Mouse (Mus musculus) mouse embryonic stem cell (cell line): ENCODE measurements around the gene Morc2a.

Experiments
- in situ Hi-C, 2 experiments: fragments of 300-500 bp; cut with MboI; formaldehyde crosslinking; loops; 1 replicate in 1 of 2; 3 replicates in 1 of 2; pipeline ENCODE4 v1.14.3; 2019 to 2020; ENCODE audit warnings: low sequenced_read_pairs in 2 of 2, low pct_unique_long_range_greater_than_20kb in 1 of 2, mixed read lengths in 1 of 2; ENCODE audit not compliant: unreplicated experiment in 1 of 2

Gene Morc2a

DNA sequence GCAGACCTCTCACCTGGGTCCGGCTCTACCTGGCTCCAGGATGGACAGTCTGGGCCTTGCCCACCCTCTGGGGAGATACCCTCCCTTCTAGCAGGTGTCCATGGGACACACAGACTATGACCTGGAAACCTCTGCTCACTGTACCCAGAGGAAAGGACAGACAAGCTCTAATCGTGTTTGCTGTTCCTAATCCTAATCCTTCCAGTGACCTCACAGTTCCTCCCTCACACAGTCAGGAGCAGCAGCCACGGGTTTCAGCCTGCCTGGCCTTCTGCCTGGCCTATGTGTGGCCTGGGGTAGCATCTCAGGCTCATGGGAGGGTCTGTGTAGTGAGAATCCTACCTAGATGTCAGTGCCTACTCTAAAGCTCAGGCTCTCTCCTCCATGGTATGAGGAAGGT is 73.9 kb downstream of the Morc2a start:
- in situ Hi-C loops, result no loop called here

DNA sequence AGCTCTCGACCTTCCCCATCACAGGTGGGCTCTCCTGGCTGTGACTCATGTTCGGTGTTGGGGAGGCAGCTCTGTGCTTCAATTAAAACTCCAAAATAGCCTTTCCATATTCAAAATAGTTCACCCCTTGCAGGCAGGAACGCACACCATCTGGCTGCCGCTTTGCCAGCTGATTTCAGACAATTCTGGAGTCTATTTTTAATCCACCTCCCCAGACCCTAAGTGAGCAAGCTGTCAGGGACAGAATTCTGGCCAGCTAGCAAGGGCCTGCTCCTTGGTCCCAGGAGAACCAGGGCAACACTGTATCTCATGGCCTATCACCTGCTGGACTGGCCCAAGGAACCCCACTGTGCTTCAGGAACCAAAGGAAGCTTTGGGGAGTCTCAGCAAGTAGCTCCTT is 74.9 kb downstream of the Morc2a start:
- in situ Hi-C loops, result no loop called here

DNA sequence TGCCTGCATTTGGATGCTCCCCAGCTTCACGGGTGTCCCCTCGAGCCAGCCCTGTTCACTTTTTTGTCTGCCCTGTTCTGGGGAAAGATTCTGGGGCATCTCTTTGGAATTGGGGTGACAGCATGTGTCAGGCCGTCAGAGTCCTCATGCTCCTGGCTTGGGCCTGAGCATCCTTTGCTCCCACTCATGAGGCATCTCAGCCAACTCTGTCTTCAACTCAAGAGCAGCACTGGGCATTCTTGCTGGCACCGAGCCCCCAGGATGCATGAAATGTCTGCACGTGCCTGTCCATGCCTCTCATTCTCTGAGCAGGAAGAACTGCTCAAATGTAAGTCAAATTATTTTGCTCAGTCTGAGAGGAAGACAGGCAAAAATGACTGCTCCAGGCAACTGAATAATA is 75.7 kb downstream of the Morc2a start:
- in situ Hi-C loops, result no loop called here

DNA sequence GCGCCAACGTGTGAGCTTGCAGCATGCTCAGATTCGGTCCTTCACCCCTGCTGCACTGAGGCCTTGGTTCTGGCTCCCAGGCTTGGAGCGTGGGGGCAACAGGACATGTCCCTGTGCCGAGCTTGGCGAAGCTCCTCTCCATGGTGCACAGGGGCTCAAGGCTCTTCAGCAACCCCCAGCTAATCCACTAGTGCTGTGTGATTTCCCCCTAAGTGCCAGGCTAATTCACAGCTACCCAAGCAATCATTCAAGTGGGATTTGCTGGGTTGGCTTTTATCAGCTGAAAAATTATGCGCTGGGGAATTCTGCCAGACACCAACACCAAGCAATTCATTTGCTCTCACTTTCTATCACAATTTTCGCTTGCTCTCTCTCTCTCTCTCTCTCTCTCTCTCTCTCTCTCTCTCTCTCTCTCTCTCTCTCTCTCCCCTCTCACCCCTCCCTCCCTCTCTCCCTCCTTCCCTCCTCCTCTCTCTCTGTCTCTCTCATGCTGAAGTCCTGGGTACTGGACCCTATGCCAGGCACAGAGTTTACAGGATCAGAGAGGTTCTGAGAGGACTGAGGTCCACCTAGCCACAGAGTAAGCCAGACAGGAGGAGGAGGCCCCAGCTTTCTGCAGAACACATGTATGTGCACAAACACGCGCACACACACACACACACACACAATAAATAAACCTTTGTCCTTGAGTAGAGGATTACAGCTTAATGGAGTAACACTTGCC is 76.5 kb downstream of the Morc2a start:
- in situ Hi-C loops, result no loop called here

DNA sequence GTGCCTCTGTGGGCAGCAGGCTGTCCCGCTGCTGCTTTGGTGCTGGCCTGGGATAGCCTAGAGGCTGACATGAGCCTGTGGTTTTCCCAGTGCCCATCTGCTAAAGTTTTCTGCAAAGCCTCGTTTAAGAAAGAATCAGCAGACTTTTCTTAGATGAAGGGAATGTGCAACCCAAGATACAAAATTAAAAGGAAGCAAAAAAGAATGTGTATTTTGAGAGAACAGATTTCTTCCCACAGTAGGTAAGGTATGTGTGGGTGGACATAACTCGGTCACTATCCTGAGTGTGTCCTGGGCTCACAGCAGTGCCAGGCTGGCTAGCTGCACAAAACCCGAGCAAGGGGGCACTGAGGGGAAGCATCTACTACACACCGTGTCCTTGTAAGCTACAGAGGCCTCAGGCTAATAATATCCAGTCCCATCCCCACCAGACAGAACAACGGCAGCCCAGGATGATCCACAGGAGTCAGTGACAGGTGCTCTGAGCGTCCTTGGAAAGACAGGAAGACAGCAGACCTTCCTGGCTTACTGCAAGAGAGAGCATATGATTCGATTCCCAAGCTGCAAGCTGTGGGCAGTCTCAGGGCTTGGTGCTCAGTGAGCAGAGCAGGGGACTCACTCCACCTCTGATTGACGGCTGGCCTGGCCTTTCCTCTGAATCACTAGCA is 78.6 kb downstream of the Morc2a start:
- in situ Hi-C loops, result no loop called here

DNA sequence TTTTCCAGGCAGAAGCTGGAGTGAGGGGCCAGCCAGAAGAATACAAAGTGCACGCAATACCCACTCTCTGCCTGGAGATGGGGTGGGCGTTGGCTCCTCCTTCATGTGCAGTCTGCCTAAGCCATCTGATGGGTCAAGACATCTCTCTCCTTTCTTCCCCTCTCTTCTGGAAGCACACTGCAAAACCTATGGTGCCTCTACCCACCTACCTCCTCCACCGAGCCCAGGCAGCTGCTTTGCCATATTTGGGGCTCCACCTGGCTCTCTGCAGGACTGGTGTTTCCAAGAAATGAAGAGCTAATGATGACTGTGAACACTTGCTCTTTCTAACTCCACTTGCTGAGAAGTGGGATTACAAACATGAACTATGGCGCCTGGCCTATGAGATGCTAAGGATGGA is 82.5 kb downstream of the Morc2a start:
- in situ Hi-C loops, result no loop called here

DNA sequence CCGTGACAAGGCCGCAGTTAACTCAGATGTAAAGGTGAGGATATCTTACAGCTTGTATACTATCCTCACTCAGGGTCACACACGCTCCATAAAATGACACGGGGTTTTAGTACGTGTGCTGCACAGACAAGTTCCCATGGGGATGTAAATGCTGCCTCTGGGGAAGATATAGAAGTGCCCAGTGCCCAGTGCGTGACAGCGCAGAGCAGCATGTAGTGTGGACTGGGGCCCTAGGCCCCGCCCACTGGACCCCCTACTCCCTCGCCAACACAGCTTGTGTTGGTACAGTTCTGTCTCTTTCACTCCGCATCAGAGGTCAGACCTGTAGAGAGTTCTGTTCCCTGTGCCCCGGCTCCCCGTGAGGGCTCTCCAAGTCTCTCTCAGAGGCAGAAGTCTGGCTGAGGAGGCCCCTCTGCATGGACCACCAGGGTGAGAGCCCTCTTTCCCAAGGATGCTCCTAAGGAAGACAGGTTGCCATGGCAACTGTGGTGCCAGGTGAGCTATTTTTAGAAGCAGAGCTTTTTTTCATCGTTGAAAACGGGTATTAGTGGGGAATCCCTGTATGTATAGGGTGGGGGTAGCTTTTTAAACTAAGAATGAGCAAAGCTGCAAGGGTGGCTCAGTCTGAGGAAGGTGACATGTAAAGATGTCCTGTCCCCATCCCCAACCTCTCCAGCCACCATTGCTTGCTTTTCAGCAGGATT is 85.1 kb downstream of the Morc2a start:
- in situ Hi-C loops, result no loop called here

DNA sequence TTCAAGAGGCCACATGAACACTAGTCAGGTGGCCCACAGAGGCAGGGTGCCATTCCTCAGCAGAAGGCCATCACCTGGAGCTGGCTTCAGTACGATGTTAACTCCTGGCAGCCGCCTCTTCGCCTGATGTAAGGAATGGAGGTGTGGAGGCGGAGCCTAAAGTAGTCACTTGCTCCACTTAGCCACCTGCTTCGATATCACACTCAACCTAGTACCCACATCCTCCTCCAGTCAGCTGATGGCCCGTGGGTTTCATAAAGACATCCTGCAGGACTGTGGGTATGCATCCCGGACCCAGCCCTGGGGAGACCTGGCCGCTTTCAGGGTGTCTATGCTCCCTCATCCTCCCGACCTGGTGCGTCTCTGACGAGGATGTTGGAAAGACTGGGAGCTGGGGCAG is 86.7 kb downstream of the Morc2a start:
- in situ Hi-C loops, result no loop called here

DNA sequence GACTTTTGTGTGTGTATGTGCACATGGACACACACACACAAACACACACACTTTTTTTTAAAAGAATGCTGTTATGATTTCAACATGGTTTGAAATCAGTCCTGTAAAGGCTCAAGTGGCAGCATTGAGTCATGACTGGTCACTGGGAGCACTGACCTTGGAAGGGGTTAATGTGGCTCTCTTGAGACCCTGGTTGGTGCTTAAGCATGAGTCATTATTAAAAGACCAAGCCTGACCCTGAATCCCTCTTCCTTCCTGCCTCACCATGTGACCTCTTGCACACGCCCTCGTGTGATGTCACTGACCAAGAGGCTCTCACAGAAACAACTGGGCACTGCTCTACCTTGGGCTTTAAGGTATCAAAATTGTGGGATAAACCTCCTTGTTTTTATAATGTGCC is 89.8 kb downstream of the Morc2a start:
- in situ Hi-C loops, result no loop called here
